Mouse (Mus musculus): ENCODE data around the gene 1110008P14Rik. TPM values are rescaled to one million over a fixed set of nuclear protein-coding genes. Genes with fewer than 3 reads are reported as not detected.
A peak's percentile ranks its signal among the peaks of the same experiment; 100 is the strongest.
"Not testable (repeated sequence)": the region's sequence is repeated elsewhere in the genome, so short reads cannot be mapped to it uniquely, and the experiment has no call there.

1110008P14Rik gene
- polyA plus RNA-seq, 1 experiment from 2014 or later = 79.5 TPM

DNA sequence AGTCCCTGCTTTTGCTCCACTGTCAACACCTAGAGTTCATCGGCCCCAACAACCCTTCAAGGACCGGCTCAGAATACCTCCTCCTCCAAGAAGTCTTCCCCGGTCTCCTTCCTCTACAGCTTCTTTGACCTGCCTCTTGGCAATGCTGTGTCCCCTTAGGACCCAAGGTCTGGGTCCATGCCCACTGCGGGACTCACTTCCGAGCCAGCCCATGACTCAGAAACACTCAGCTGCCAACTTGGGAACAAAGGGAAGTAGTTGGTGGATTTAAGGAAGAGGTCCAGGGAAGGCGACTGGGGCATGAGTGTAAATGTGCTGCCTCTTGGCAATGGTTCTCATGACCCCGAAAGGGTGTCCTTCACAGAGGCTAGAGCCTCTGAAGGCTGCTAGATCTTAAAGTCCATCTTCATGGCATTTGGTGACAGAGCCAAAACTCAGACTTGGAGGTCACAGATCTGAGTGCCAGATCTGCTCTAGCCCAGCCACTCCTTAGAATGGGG lies 1.7 kb downstream of the 1110008P14Rik start:
- H3K9ac ChIP-seq (replicated peaks) = no peak overlapping the region
- peaks cover 44% of the 10 kb centered on the region for H3K36me3 ChIP-seq

DNA sequence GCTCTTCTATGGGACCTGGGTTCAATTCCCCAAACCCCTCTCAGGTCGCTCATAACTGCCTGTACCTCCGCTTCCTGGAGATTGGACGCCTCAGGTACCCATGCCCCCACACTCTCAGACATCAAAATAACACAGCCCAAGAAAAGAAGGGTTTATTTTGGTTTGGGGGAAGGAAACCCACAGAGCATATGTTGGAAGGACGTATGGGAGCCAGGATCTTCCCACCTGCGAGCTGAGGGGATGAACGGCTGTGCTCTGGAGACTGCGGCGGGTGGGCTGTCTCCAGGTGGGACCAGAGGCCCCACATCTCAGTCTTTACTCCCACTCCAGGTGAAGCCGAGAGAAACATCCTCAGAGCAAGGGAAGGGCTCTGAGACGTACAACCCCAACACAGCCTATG lies 4.8 kb downstream of the 1110008P14Rik start:
- Histone ChIP-seq H3K9me3 (no peaks in the 10 kb centered on the region), H3K9ac (replicated peaks) (no peak overlapping the region), H3K27ac (replicated peaks) (no peak overlapping the region), H3K4me1 (peaks cover 10% of the 10 kb centered on the region), H3K27me3 (no peaks in the 10 kb centered on the region), H3K4me2 (replicated peaks) (no peak overlapping the region), H3K4me3 (no peak overlapping the region), H3K36me3 (peaks cover 71% of the 10 kb centered on the region)
- WGBS = 92% methylated on average over 10 of the region's 10 CpGs
- ATAC-seq (replicated peaks) = no peak

More for the DNA sequence above, 1.7 kb downstream of the 1110008P14Rik start:
- peaks cover 12% of the 10 kb centered on the region for H3K4me1 ChIP-seq
- 84% methylated on average over 7 of the region's 7 CpGs for WGBS
- no peaks in the 10 kb centered on the region for H3K9me3 ChIP-seq
- no peak overlapping the region for H3K27ac ChIP-seq (replicated peaks)
- ATAC-seq (replicated peaks) = no peak
- no peak overlapping the region for H3K4me2 ChIP-seq (replicated peaks)
- H3K27me3 ChIP-seq = 0 out of 2 replicates have a peak, but pooled peaks cover 5% of the 10 kb centered on the region
- H3K4me3 ChIP-seq = no peak overlapping the region

DNA sequence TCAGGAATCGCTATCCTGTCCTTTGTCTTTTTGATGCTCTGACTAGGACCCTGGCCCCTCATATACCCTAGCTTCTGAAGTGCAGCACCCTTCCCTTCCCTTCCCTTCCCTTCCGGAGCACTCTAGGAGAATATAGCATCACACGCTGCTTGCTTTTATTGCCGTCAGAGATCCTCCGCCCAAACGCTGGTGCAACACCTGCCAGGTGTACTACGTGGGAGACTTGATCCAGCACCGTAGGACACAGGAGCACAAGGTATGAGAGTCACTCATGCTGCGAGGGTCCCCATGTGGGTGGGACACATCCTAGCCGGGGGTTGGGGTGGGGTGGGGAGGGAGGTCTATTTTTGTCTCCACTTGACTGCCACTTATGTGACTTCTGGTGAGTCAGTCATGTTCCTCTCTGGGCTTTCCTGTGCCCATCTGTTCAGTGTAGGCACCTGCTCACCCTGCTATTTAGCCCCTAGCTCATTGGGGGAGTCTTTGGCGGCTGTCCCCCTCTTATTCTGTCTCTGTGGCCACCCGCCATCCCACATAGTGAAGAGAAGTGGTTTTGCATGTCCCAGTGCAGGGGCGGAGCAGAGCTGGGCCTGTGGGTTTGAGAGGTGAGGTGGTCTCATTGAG lies 6.3 kb downstream of the 1110008P14Rik start:
- WGBS = 92% methylated on average over 13 of the region's 13 CpGs

DNA sequence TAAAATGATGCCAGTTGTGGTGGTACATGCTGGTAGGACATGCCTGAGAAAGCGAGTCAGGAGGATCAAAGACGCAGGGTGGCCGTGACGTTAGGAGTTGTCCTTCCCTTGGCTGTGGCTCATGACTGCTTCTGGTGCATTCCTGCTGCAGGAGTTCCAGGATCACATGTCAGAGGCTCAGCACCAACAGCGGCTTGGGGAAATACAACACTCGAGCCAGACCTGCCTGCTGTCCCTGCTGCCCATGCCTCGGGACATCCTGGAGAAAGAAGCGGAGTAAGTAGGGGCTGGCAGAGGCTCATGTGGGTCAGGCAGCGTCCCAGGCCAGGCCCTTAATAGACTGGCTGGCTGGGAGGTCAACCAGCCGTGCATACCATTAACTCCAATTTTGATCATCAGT lies 7.5 kb downstream of the 1110008P14Rik start:
- H3K36me3 ChIP-seq = peaks cover 94% of the 10 kb centered on the region
- H3K9me3 ChIP-seq = no peaks in the 10 kb centered on the region
- no peak overlapping the region for H3K9ac ChIP-seq (replicated peaks)
- H3K4me3 ChIP-seq = no peak overlapping the region
- no peak overlapping the region for H3K27ac ChIP-seq (replicated peaks)
- 91% methylated on average over 10 of the region's 10 CpGs for WGBS
- H3K4me2 ChIP-seq (replicated peaks) = no peak overlapping the region
- ATAC-seq (replicated peaks) = no peak
- no peaks in the 10 kb centered on the region for H3K27me3 ChIP-seq
- no peaks in the 10 kb centered on the region for H3K4me1 ChIP-seq

More for the DNA sequence above, 6.3 kb downstream of the 1110008P14Rik start:
- Histone ChIP-seq H3K4me1 (no peaks in the 10 kb centered on the region), H3K36me3 (peaks cover 86% of the 10 kb centered on the region), H3K9ac (replicated peaks) (no peak overlapping the region), H3K4me2 (replicated peaks) (no peak overlapping the region), H3K27ac (replicated peaks) (no peak overlapping the region), H3K27me3 (no peaks in the 10 kb centered on the region), H3K4me3 (no peak overlapping the region), H3K9me3 (no peaks in the 10 kb centered on the region)
- no peak for ATAC-seq (replicated peaks)

DNA sequence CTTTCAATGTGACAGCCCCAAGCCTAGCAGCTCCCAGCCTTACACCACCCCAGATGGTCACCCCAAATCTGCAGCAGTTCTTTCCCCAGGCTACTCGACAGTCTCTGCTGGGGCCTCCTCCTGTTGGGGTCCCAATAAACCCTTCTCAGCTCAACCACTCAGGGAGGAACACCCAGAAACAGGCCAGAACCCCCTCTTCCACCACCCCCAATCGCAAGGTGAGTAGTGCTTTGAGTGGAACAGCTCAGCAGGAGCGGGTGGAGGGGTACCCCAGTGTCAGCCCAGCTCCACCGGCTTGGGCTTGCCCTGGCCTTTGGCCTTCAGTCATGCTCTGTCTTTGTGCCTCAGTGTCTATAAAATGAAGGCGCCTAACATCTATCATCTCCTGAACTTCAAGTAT lies 14.4 kb downstream of the 1110008P14Rik start:
- Histone ChIP-seq H3K27me3 (no peaks in the 10 kb centered on the region), H3K36me3 (peaks cover 50% of the 10 kb centered on the region), H3K4me3 (no peak overlapping the region), H3K9ac (replicated peaks) (no peak overlapping the region), H3K9me3 (no peaks in the 10 kb centered on the region), H3K4me1 (peaks cover 14% of the 10 kb centered on the region), H3K4me2 (replicated peaks) (no peak overlapping the region), H3K27ac (replicated peaks) (no peak overlapping the region)
- WGBS = 97% methylated on average over 5 of the region's 5 CpGs
- ATAC-seq (replicated peaks) = no peak

DNA sequence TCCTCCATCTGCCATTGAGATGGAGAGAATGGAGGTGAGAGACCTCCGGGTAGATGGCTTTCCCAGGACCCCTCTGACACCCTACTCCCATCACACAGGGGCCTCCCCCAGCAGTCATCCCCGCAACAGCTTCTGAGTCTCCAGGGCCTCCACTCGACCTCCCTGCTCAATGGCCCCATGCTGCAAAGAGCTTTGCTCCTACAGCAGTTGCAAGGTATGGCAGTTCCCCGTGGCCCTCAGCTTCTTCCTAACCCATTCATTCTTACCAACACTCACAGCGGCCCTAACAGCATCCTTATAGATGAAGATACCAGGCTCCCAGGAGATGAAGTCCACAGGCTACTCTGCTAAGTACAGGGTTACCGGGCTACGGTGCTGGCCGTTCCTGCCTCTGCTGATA lies 17.6 kb downstream of the 1110008P14Rik start:
- no peaks in the 10 kb centered on the region for H3K9me3 ChIP-seq
- WGBS = 87% methylated on average over 8 of the region's 8 CpGs
- H3K4me2 ChIP-seq (replicated peaks) = peak overlapping the region; percentile 63
- H3K36me3 ChIP-seq = peaks cover 18% of the 10 kb centered on the region
- ATAC-seq (replicated peaks) = no peak
- H3K4me1 ChIP-seq = peaks cover 27% of the 10 kb centered on the region
- H3K4me3 ChIP-seq = peak overlapping the region; percentile 70
- H3K27me3 ChIP-seq = peaks cover 13% of the 10 kb centered on the region; the same call in 1 of the 2 replicates
- no peak overlapping the region for H3K27ac ChIP-seq (replicated peaks)
- peak overlapping the region; percentile 68; the same call in 1 of the 2 replicates for H3K9ac ChIP-seq (replicated peaks)

DNA sequence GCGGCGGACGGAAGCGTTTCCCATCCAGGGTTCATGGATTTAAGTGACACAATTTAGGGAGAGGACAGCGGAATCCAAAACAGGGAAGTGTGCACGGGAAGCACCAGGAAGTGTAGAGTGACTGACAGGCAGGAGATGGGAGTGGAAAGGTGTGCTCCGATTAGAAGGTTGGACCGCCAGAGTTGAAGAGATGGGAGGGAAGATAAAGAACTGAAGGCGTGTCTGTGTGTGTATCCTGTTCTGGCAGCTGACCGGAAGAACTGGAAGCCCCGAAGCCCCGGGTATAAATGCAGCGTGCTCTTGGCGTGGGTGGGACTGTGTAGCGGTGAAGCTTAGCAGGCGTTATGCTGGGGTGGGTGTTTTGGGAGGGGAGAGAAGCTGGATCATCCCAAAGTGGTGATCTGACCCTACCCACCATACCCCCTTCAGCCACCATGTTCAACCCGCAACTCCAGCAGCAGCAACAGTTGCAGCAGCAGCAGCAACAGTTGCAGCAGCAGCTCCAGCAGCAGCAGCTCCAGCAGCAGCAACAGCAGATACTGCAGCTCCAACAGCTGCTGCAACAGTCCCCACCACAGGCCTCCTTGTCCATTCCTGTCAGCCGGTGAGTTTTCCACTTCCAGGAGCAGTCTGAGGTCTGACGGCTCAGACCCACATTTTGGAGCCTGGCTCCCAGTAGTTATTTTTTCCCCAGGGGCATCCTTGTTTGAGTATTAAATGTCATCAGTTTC lies 18.2 kb downstream of the 1110008P14Rik start:
- Histone ChIP-seq H3K27ac (replicated peaks) (peak overlapping the region; percentile 75), H3K27me3 (peaks cover 13% of the 10 kb centered on the region; the same call in 1 of the 2 replicates), H3K9ac (replicated peaks) (peak overlapping the region; percentile 68), H3K36me3 (peaks cover 15% of the 10 kb centered on the region), H3K4me2 (replicated peaks) (peak overlapping the region; percentile 63), H3K4me3 (peak overlapping the region; percentile 70), H3K9me3 (no peaks in the 10 kb centered on the region), H3K4me1 (peaks cover 27% of the 10 kb centered on the region)
- ATAC-seq (replicated peaks) = peak; percentile 65
- 12% methylated on average over 17 of the region's 19 CpGs for WGBS

DNA sequence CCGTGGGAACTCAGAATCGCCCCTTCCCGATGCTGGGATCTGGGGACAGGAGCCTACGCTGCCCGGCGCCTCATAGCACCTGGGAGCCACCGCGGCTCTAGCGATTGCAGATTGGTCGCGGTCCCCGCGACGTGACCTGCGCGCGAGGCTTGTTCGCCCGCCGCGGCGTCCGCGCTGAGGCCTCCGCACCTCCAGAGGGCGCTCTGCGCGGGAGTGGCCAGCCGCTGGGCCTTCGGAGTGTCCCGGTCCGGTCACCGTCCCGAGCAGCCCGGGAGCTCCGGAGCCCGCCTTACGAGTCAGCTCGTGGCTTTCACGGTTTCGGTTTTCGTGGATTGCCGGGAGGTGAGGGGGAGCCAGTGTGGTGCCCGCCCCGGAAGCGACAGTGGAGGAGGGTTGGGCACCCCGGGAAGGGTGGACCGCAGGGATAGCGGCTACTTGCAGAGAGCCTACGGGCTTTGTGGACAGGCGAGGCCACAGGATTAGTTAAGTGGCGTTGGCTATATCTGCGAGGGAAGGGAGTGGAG lies 18.9 kb downstream of the 1110008P14Rik start:
- ATAC-seq (replicated peaks) = peak; percentile 83
- peak overlapping the region; percentile 75 for H3K27ac ChIP-seq (replicated peaks)
- no peaks in the 10 kb centered on the region for H3K9me3 ChIP-seq
- H3K9ac ChIP-seq (replicated peaks) = peak overlapping the region; percentile 68
- H3K27me3 ChIP-seq = peaks cover 13% of the 10 kb centered on the region; the same call in 1 of the 2 replicates
- peak overlapping the region; percentile 70 for H3K4me3 ChIP-seq
- H3K36me3 ChIP-seq = peaks cover 9% of the 10 kb centered on the region
- peak overlapping the region; percentile 63 for H3K4me2 ChIP-seq (replicated peaks)
- under 1% methylated on average over 53 of the region's 53 CpGs for WGBS
- peaks cover 27% of the 10 kb centered on the region for H3K4me1 ChIP-seq

DNA sequence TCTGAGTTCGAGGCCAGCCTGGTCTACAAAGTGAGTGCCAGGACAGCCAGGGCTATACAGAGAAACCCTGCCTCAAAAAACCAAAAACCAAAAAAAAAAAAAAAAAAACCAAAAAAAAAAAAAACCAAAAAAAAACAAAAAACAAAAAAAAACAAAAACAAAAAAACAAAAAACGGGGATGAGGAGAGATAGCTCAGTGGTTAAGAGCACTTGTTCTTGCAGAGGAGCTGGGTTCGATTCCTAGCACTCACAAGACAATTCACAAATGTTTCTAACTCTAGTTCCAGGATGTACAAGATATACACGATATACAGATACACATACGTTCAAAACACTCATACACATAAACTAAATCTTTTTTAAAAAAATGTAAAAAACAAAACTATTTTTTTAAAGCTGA lies 19.5 kb downstream of the 1110008P14Rik start:
- WGBS = 43% methylated on average over 5 of the region's 5 CpGs

DNA sequence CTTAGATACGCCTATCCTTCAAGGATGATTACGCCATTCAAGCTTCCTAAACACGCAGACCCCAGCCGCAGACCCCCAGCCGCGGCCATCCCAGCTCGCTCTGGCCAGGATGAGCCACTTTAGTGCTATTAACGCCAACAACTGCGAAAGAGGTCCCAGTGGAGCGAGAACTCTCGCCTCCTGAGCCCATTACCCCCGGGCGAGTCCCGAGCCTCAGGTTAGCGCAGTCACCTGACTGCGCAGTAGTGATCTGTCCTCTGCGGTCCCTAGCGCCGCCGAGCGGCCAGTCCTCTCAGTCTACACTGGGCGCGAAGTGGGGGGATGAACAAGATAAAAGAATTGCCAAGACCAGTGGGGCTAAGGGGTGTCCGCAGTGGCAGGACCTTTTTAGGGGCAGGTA lies 20.3 kb downstream of the 1110008P14Rik start:
- Histone ChIP-seq H3K4me3 (peak overlapping the region; percentile 30), H3K4me1 (peaks cover 27% of the 10 kb centered on the region), H3K36me3 (peaks cover 3% of the 10 kb centered on the region; the same call in 1 of the 2 replicates), H3K27me3 (peaks cover 13% of the 10 kb centered on the region; the same call in 1 of the 2 replicates), H3K9me3 (no peaks in the 10 kb centered on the region), H3K27ac (replicated peaks) (no peak overlapping the region), H3K9ac (replicated peaks) (peak overlapping the region; percentile 18; the same call in 1 of the 2 replicates), H3K4me2 (replicated peaks) (peak overlapping the region; percentile 46)
- WGBS = under 1% methylated on average over 24 of the region's 24 CpGs
- 0 out of 2 replicates have a peak, but pooled peaks have one; percentile 34 for ATAC-seq (replicated peaks)

More for the DNA sequence above, 19.5 kb downstream of the 1110008P14Rik start:
- not testable (repeated sequence) for H3K36me3 ChIP-seq; H3K9me3 ChIP-seq; ATAC-seq (replicated peaks)
- peaks cover 13% of the 10 kb centered on the region; the same call in 1 of the 2 replicates for H3K27me3 ChIP-seq
- H3K27ac ChIP-seq (replicated peaks) = 0 out of 2 replicates have a peak overlapping the region, but pooled peaks have one; percentile 75
- H3K4me1 ChIP-seq = peaks cover 27% of the 10 kb centered on the region
- H3K4me2 ChIP-seq (replicated peaks) = peak overlapping the region; percentile 63
- H3K4me3 ChIP-seq = peak overlapping the region; percentile 70
- peak overlapping the region; percentile 68; the same call in 1 of the 2 replicates for H3K9ac ChIP-seq (replicated peaks)

DNA sequence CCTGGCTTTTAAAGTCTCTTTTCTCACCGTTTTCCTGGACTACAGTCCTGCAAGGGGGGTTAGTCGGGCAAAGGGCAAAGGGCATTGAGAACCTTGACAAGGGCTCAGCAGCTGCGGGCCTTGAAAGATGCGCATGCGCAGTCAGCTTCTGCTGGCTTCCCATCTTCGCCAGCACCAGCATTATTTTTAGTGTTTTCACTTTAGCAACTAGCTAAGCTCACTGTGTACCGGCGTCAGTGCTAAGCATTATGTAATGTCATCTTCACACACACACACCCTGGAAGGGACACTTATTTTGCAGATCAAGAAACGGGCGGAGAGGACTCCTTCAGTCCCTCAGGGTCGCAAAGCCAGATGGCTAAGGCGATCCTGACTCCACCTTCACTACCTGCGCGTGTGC lies 21.0 kb downstream of the 1110008P14Rik start:
- 0 out of 2 replicates have a peak, but pooled peaks cover 2% of the 10 kb centered on the region for H3K36me3 ChIP-seq
- peak overlapping the region; percentile 46 for H3K4me2 ChIP-seq (replicated peaks)
- H3K4me1 ChIP-seq = peaks cover 27% of the 10 kb centered on the region
- H3K9me3 ChIP-seq = no peaks in the 10 kb centered on the region
- 4% methylated on average over 14 of the region's 14 CpGs for WGBS
- no peak overlapping the region for H3K9ac ChIP-seq (replicated peaks)
- no peak for ATAC-seq (replicated peaks)
- peak overlapping the region; percentile 30 for H3K4me3 ChIP-seq
- H3K27me3 ChIP-seq = peaks cover 13% of the 10 kb centered on the region; the same call in 1 of the 2 replicates
- H3K27ac ChIP-seq (replicated peaks) = no peak overlapping the region

DNA sequence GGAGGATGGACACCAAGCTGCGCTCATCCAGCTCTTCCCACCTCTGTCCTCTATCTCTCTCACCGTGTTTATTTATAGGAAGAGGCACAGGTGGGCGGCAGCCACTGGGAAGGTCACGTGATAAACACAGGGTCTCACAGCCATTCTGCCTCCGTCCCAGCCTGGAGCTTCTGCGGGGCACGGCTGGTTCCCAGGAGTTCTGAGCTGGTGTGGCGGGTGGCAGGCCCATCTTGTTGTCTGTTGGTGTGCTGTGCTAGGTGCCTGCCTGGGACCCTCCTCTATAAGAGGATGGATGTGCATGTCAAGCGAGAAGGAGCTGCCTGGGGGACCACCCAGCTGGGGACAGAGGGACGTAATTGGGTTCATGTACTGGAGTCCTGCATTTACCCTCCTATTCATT lies 23.4 kb downstream of the 1110008P14Rik start:
- Histone ChIP-seq H3K27ac (replicated peaks) (no peak overlapping the region), H3K9me3 (no peaks in the 10 kb centered on the region), H3K4me2 (replicated peaks) (no peak overlapping the region), H3K4me3 (no peak overlapping the region), H3K36me3 (no peaks in the 10 kb centered on the region), H3K9ac (replicated peaks) (no peak overlapping the region), H3K27me3 (peaks cover 13% of the 10 kb centered on the region; the same call in 1 of the 2 replicates), H3K4me1 (peaks cover 17% of the 10 kb centered on the region)
- ATAC-seq (replicated peaks) = no peak
- 71% methylated on average over 10 of the region's 10 CpGs for WGBS
